Mouse (Mus musculus) megakaryocyte, embryonic 14.5 days (primary cell): ENCODE measurements around the gene Chp1.

Experiments
- FLI1 ChIP-seq: IDR thresholded peaks from 2 replicates; pipeline ENCODE4 v1.6.1; 2012; ENCODE audit warnings: low read length, inconsistent platforms, mixed read lengths
- GATA1 ChIP-seq: IDR thresholded peaks from 3 replicates; pipeline ENCODE4 v1.6.1; 2012; ENCODE audit warnings: mixed read lengths, low read length, inconsistent platforms, borderline replicate concordance

DNA sequence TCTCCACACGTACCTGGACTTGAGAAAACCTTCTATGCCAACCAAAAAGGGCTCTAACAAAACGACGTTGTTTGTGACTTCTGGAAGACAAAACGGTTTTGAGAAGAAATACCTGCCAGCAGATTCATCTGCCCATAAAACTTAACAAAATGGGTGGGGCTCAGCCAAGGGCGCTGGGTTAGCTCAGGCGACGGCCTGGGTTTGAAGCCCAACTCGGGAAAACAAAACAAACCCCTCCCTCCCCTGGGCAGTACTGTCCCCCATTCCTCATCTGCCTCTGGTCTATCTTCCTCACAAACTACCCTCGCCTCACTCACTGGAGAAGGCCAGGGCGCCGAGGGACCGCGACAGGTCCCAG is 70.3 kb downstream of the Chp1 start:
- TF ChIP-seq GATA1 (no peak), FLI1 (no peak)
